Mouse (Mus musculus) layer of hippocampus, postnatal 10 days (tissue): ENCODE data around the gene Ano8. TPM values are rescaled to one million over a fixed set of nuclear protein-coding genes. Genes with fewer than 3 reads are reported as not detected.
"Not testable (repeated sequence)": the region's sequence is repeated elsewhere in the genome, so short reads cannot be mapped to it uniquely, and the experiment has no call there.

Experiments
- DNase-seq, 2 experiments: peaks; one replicate each; pipeline ENCODE4 v3.0.0; 2021; ENCODE audit warnings: low spot score in 2 of 2
- total RNA-seq, 2 experiments: library from RNA; stranded (reverse); gene quantifications; 2 replicates each; pipeline ENCODE4 v1.2.3; 2021

Ano8 gene
- total RNA-seq, 2 experiments from 2014 or later: 64.3 to 71.5 TPM

- DNase-seq: no peak
Observed at GRCm38 (mm10) chr8:71452669-71453068, 33.1 kb downstream of the Ano8 start.

DNA sequence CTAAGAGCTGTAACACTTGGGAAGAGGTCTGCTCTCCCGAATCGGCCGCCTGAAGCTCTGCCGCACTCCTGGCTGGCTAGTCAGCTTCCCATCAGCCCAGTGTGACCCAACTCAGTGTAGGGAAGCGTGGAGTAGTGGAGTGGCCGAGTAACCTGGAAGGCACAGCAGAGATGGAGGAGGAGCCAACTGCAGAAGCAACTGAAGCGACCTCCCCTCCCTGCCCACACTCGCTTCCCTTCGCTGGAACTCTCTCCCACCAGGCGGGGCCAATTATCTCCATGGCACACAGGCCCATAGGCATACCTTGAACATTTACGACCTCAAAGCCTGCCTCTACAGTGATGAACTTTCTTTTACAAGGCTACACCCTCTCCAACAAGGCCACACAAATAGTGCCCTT, 34.0 kb downstream of the Ano8 start:
- DNase-seq: no peak

- DNase-seq: no peak
Observed at GRCm38 (mm10) chr8:71451337-71451736, 34.4 kb downstream of the Ano8 start.

- no peak for DNase-seq
Observed at GRCm38 (mm10) chr8:71445096-71445495, 40.7 kb downstream of the Ano8 start.

- peak; percentile 70 for DNase-seq
Observed at GRCm38 (mm10) chr8:71441404-71441803, 44.4 kb downstream of the Ano8 start.

DNA sequence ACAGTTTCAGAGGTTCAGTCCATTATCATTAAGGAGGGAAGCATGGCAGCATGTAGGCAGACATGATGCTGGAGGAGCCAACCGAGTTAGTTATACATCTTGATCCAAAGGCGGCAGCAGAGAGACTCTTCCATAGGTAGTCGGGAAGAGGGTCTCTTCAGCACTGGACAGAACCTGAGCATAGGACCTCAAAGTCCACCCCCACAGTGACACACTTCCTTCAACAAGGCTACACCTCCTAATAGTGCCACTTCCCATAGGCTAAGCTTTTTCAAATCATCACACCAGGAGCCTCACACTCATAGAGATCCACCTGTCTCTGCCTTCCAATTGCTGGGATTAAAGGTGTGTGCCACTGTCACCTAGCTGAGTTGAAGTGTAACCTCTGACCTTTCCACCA, 48.7 kb downstream of the Ano8 start:
- no peak for DNase-seq

DNA sequence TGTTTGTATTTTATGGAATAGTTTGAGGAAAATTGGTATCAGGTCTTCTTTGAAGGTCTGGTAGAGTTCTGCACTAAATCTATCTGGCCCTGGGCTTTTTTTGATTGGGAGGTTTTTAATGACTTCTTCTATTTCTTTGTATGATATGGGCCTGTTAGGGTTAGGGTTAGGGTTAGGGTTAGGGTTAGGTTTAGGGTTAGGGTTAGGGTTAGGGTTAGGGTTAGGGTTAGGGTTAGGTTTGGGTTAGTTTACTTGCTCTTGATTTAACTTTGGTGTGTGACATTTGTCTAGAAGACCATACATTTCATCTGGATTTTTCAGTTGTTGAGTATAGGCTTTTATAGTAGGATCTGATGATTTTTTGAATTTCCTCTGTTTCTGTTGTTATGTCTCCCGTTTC, 52.8 kb downstream of the Ano8 start:
- not testable (repeated sequence) for DNase-seq

Other genes starting within 250 kb of the Ano8 start
- 10 to 100 TPM; 33.2 to 36.6 TPM for gene Myo9b, start 213.2 kb downstream of the Ano8 start, total RNA-seq
- 10 to 100 TPM; 19.0 to 22.3 TPM for gene Haus8, start 213.0 kb downstream of the Ano8 start, total RNA-seq
- gene Use1, start 119.1 kb downstream of the Ano8 start, total RNA-seq: 100 to 1,000 TPM in 1 of 2 experiments, 10 to 100 TPM in 1; 97.9 to 108 TPM
- gene Ocel1, start 114.7 kb downstream of the Ano8 start, total RNA-seq: 10 to 100 TPM; 17.2 to 17.6 TPM
- gene Nr2f6, start 104.0 kb downstream of the Ano8 start, total RNA-seq: 10 to 100 TPM; 32.2 to 32.5 TPM
- 1 to 10 TPM; 6.7 to 7.3 TPM for gene Ushbp1, start 90.2 kb downstream of the Ano8 start, total RNA-seq
- 10 to 100 TPM; 78.7 to 82.2 TPM for gene Babam1, start 89.1 kb downstream of the Ano8 start, total RNA-seq
- 1 to 10 TPM; 2.2 to 2.7 TPM for gene Ankle1, start 80.0 kb downstream of the Ano8 start, total RNA-seq
- gene Abhd8, start 22.3 kb downstream of the Ano8 start, total RNA-seq: 100 to 1,000 TPM; 145 to 159 TPM
- gene Mrpl34, start 21.0 kb downstream of the Ano8 start, total RNA-seq: 10 to 100 TPM; 59.5 to 69.2 TPM
- 100 to 1,000 TPM; 128 to 130 TPM for gene Dda1, start 16.8 kb downstream of the Ano8 start, total RNA-seq
- gene Gtpbp3, start 2.1 kb upstream of the Ano8 start, total RNA-seq: 10 to 100 TPM; 26.4 to 29.4 TPM
- gene Plvap, start 25.8 kb upstream of the Ano8 start, total RNA-seq: 1 to 10 TPM; 8.1 to 9.2 TPM
- gene Ccdc194, start 39.7 kb upstream of the Ano8 start, total RNA-seq: not detected
- 1 to 10 TPM; 4.1 to 4.8 TPM for gene Bst2, start 51.5 kb upstream of the Ano8 start, total RNA-seq
- 10 to 100 TPM; 36.9 to 40.7 TPM for gene Mvb12a, start 57.0 kb upstream of the Ano8 start, total RNA-seq
- not detected for gene Tmem221, start 72.9 kb upstream of the Ano8 start, total RNA-seq
- gene Nxnl1, start 80.6 kb upstream of the Ano8 start, total RNA-seq: not detected
- 10 to 100 TPM; 76.8 to 92.7 TPM for gene Slc27a1, start 82.9 kb upstream of the Ano8 start, total RNA-seq
- gene Pgls, start 106.2 kb upstream of the Ano8 start, total RNA-seq: 10 to 100 TPM; 75.1 to 81.0 TPM
- 1 to 10 TPM; 4.6 to 5.8 TPM for gene Fam129c, start 111.7 kb upstream of the Ano8 start, total RNA-seq
- gene Colgalt1, start 125.0 kb upstream of the Ano8 start, total RNA-seq: 10 to 100 TPM; 65.8 to 77.0 TPM
- 100 to 1,000 TPM; 242 to 246 TPM for gene Unc13a, start 185.8 kb upstream of the Ano8 start, total RNA-seq
- 1 to 10 TPM; 7.7 to 7.8 TPM for gene Jak3, start 190.3 kb upstream of the Ano8 start, total RNA-seq
- 1 to 10 TPM; 2.3 to 2.4 TPM for gene Insl3, start 203.3 kb upstream of the Ano8 start, total RNA-seq
- gene B3gnt3, start 215.8 kb upstream of the Ano8 start, total RNA-seq: under 1 TPM; 0.42 to 0.64 TPM
- 100 to 1,000 TPM; 111 to 119 TPM for gene Fcho1, start 239.8 kb upstream of the Ano8 start, total RNA-seq